In the genomic region with DNA sequence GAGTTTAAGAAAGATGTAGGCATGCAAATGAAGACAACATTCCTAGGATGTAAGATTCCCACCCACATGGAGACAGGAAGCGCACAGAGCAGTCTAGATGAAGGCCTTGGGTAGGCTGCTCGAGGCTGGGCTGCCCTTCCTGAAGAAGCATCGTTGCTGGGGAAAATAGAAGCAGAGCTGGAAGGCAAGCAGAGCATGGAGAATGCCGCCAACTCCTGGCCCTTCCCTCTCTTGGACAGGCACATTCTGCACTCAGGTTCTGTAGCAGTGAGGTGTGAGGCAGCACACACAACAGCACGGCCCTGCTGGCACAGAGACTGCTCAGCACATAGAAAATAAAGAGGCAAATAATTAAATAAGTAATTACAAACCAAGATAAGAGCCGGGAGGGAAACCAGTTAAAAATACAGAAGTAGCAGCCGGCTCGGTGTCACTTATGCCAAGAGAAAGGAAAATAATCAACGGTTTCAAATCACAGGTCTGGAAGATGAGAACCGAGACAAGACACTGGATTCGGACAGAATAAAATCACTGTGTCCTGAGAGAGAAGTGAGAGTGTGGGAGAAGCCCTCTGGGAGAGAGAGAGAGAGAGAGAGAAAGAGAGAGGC, we compare ENCODE assay signal across 34 mouse cellular contexts. TPM values are rescaled to one million over a fixed set of nuclear protein-coding genes. Genes with fewer than 3 reads are reported as not detected.
DNase-seq lines count a peak whose midpoint lies in the region; ATAC-seq and TF ChIP-seq lines count a peak whose summit lies in the region.
"Had no signal": no experiment of that assay in that cellular context is flagged by ENCODE, and none has a peak within 500 bp of the region (broad histone marks: within the 10 kb centered on the region; RNA-seq: fewer than 3 reads in every experiment).

No protein-coding gene starts in this region.

- DNase-seq in frontal cortex, postnatal 14 days (ENCODE audit: low spot score in 2 of 2) = no peak
- DNase-seq in liver, adult 2 months (ENCODE audit: extremely low read depth, low read depth, low spot score) = peak; percentile 56
- peak; percentile 18 for DNase-seq in MN1 (ENCODE audit: low spot score)
- DNase-seq in brain, adult 2 months (ENCODE audit: low read depth, low spot score) = peak; percentile 32
- no peak for DNase-seq in cerebellum, adult 18-20 months
- DNase-seq: adrenal gland, adult 8-10 months; adrenal gland, postnatal 36 days; B cell, adult 2 months; cerebellum, adult 11 months; cerebellum, adult 8-10 months; cerebellum, postnatal 14 days; forebrain, postnatal 0 days; gastrocnemius, postnatal 10 days; gastrocnemius, postnatal 36 days; heart, postnatal 36 days; kidney, adult 11 months had no signal

- no peak for TF ChIP-seq POLR2A in liver, adult 2 months (IDR thresholded peaks at IDR 0.05; ENCODE audit: extremely low read depth, insufficient read depth, low read length)

- 0 out of 2 replicates have a peak, but pooled peaks have one; percentile 5 for ATAC-seq in frontal cortex, adult (ENCODE audit: low TSS enrichment)
- no peak for ATAC-seq in liver, embryonic 12.5 days
- ATAC-seq: forebrain, embryonic 14.5 days; forebrain, postnatal 0 days; hindbrain, embryonic 16.5 days; intestine, embryonic 15.5 days had no signal

- 0 out of 2 replicates have a peak, but pooled peaks cover 2% of the 10 kb centered on the region for H3K36me3 ChIP-seq in liver, adult 2 months (ENCODE audit: control insufficient read depth, insufficient read depth, low read length)
- H3K36me3 ChIP-seq in liver, embryonic 12.5 days = peaks cover 68% of the 10 kb centered on the region

- H3K27ac ChIP-seq in liver, adult 2 months (replicated peaks; ENCODE audit: insufficient read depth, low read depth, low read length) = peak overlapping the region; percentile 54
- H3K27ac ChIP-seq in liver, embryonic 12.5 days = no peak overlapping the region
- H3K27ac ChIP-seq: embryonic facial prominence, embryonic 12.5 days; embryonic facial prominence, embryonic 15.5 days; hindbrain, embryonic 10.5 days; hindbrain, embryonic 13.5 days; intestine, embryonic 15.5 days had no signal

- no peak overlapping the region for H3K4me2 ChIP-seq in liver, embryonic 12.5 days
- H3K4me2 ChIP-seq: embryonic facial prominence, embryonic 12.5 days; embryonic facial prominence, embryonic 15.5 days; heart, embryonic 11.5 days; hindbrain, embryonic 13.5 days; intestine, embryonic 15.5 days had no signal

- 48% methylated on average over 11 of the region's 11 CpGs for WGBS in liver, adult 2 months
- WGBS in liver, embryonic 12.5 days (ENCODE audit: insufficient replicate concordance) = 82% methylated on average over 11 of the region's 11 CpGs

- no peak overlapping the region for H3K4me3 ChIP-seq in liver, adult 2 months (ENCODE audit: insufficient read depth, low read depth, low read length)
- no peak overlapping the region for H3K4me3 ChIP-seq in liver, embryonic 12.5 days
- H3K4me3 ChIP-seq: embryonic facial prominence, embryonic 12.5 days; embryonic facial prominence, embryonic 15.5 days; hindbrain, embryonic 10.5 days; hindbrain, embryonic 13.5 days; intestine, embryonic 15.5 days had no signal

- no peak for TF ChIP-seq CTCF in liver, adult 2 months (IDR thresholded peaks at IDR 0.05; ENCODE audit: low read depth, low read length)

- peaks cover 6% of the 10 kb centered on the region; the same call in 1 of the 2 replicates for H3K79me2 ChIP-seq in liver, adult 2 months (ENCODE audit: control insufficient read depth, insufficient read depth, low read length)

- H3K4me1 ChIP-seq in liver, adult 2 months (ENCODE audit: control insufficient read depth, insufficient read depth, low read length) = peaks cover 31% of the 10 kb centered on the region
- no peaks in the 10 kb centered on the region for H3K4me1 ChIP-seq in liver, embryonic 12.5 days
- H3K4me1 ChIP-seq: embryonic facial prominence, embryonic 12.5 days; intestine, embryonic 15.5 days had no signal

- H3K9me3 ChIP-seq in liver, embryonic 12.5 days (replicated peaks) = no peaks in the 10 kb centered on the region
- H3K9me3 ChIP-seq: embryonic facial prominence, embryonic 12.5 days; embryonic facial prominence, embryonic 15.5 days; G1E; hindbrain, embryonic 10.5 days; hindbrain, embryonic 13.5 days; intestine, embryonic 15.5 days had no signal

- no peak overlapping the region for H3K9ac ChIP-seq in liver, adult 2 months (ENCODE audit: low read depth, low read length)
- H3K9ac ChIP-seq in liver, embryonic 12.5 days = no peak overlapping the region
- H3K9ac ChIP-seq: embryonic facial prominence, embryonic 12.5 days; embryonic facial prominence, embryonic 15.5 days; forebrain, postnatal 0 days; hindbrain, embryonic 13.5 days; intestine, embryonic 15.5 days had no signal

- H3K27me3 ChIP-seq in liver, adult 2 months (ENCODE audit: control insufficient read depth, insufficient read depth, low read length) = no peaks in the 10 kb centered on the region
- H3K27me3 ChIP-seq in liver, embryonic 12.5 days (replicated peaks) = no peaks in the 10 kb centered on the region
- H3K27me3 ChIP-seq: CH12.LX; embryonic facial prominence, embryonic 12.5 days; embryonic facial prominence, embryonic 15.5 days; hindbrain, embryonic 13.5 days; intestine, embryonic 15.5 days had no signal

RNA-seq across cellular contexts. Expression of gene Tmem59, which starts 18.9 kb away (rescaled TPM):
- 287 and 344 TPM in 2 replicates for total RNA-seq in liver, adult 2 months (2014; rRNA removed)
- polyA plus RNA-seq in liver, adult 2 months (2012; rRNA removed) = 348 and 393 TPM in 2 replicates
- polyA plus RNA-seq in liver, embryonic 12.5 days (2016; fragmentation: Nextera tagmentation; extraction: Ambion mirVana) = 159 and 165 TPM in 2 replicates

RNA-seq across cellular contexts. Expression of gene Tceanc2, which starts 19.6 kb away (rescaled TPM):
- total RNA-seq in liver, adult 2 months (2014; rRNA removed) = 5.6 and 6.6 TPM in 2 replicates
- polyA plus RNA-seq in liver, adult 2 months (2012; rRNA removed) = 4.2 and 5.3 TPM in 2 replicates
- 11.8 and 13.8 TPM in 2 replicates for polyA plus RNA-seq in liver, embryonic 12.5 days (2016; fragmentation: Nextera tagmentation; extraction: Ambion mirVana)

RNA-seq across cellular contexts. Expression of gene Ldlrad1, which starts 49.7 kb away (rescaled TPM):
- not detected in 2 replicates for total RNA-seq in liver, adult 2 months (2014; rRNA removed)
- polyA plus RNA-seq in liver, adult 2 months (2012; rRNA removed) = 0.11 TPM in 1 of 2 replicates, not detected in the other
- polyA plus RNA-seq in liver, embryonic 12.5 days (2016; fragmentation: Nextera tagmentation; extraction: Ambion mirVana) = not detected in 2 replicates
- total RNA-seq: adrenal gland, adult 8-10 months; adrenal gland, postnatal 36 days; CH12.LX; forebrain, postnatal 0 days; gastrocnemius, adult 18-20 months; gastrocnemius, postnatal 10 days; gastrocnemius, postnatal 36 days; granulocyte monocyte progenitor cell, adult 5-6 weeks; heart, adult 8-10 months; heart, postnatal 36 days had no signal
- polyA plus RNA-seq: embryonic facial prominence, embryonic 12.5 days; forebrain, embryonic 11.5 days; forebrain, embryonic 14.5 days; forebrain, postnatal 0 days; G1E; heart, embryonic 11.5 days; heart, embryonic 14.5 days; heart, postnatal 0 days; hindbrain, embryonic 10.5 days; hindbrain, embryonic 13.5 days; hindbrain, embryonic 16.5 days; intestine, embryonic 15.5 days had no signal

Comparison
In these comparisons a context has a peak if more than half of its experiments do, and no peak if none do; other contexts are left out.
1. DNase-seq: peak in liver, adult 2 months (single experiment), MN1 (single experiment) and brain, adult 2 months (single experiment); none in frontal cortex, postnatal 14 days (0 of 2) and cerebellum, adult 18-20 months (0 of 2).